Mouse (Mus musculus): ENCODE data around the gene Drosha. TPM values are rescaled to one million over a fixed set of nuclear protein-coding genes. Genes with fewer than 3 reads are reported as not detected.
A peak's percentile ranks its signal among the peaks of the same experiment; 100 is the strongest.
"Not testable (repeated sequence)": the region's sequence is repeated elsewhere in the genome, so short reads cannot be mapped to it uniquely, and the experiment has no call there.

Drosha gene
- 54.0 and 57.5 TPM in 2 replicates for polyA plus RNA-seq (2015; fragmentation: Nextera tagmentation; extraction: Ambion mirVana)

GRCm38 (mm10) chr15:12824197-12824952 is at the start of gene Drosha, which contains the start of gene 6030458C11Rik:
Gene Drosha (plus strand): TSS chr15:12824815.
Gene 6030458C11Rik (minus strand): TSS chr15:12824649.
- peak within 1 kb of the TSS; percentile 69 for H3K4me2 ChIP-seq
- peak within 1 kb of the TSS; percentile 81 for H3K9ac ChIP-seq
- peak within 1 kb of the TSS; percentile 80 for H3K27ac ChIP-seq
- peaks cover 21% of the 10 kb centered on the region for H3K36me3 ChIP-seq (replicated peaks)
- H3K27me3 ChIP-seq (replicated peaks): no peaks in the 10 kb centered on the region
- ATAC-seq (replicated peaks): peak; percentile 100
- under 1% methylated on average over 67 of the region's 67 CpGs for WGBS
- H3K4me3 ChIP-seq: peak within 1 kb of the TSS; percentile 85
- H3K4me1 ChIP-seq: peaks cover 23% of the 10 kb centered on the region
- no peaks in the 10 kb centered on the region for H3K9me3 ChIP-seq

GRCm38 (mm10) chr15:12781296-12781695 is 43.3 kb upstream of the Drosha start:
- H3K4me1 ChIP-seq: no peaks in the 10 kb centered on the region
- H3K36me3 ChIP-seq (replicated peaks): no peaks in the 10 kb centered on the region
- H3K27me3 ChIP-seq (replicated peaks): no peaks in the 10 kb centered on the region
- no peak for ATAC-seq (replicated peaks)
- H3K4me2 ChIP-seq: no peak overlapping the region
- 93% methylated on average over 6 of the region's 6 CpGs for WGBS
- no peaks in the 10 kb centered on the region for H3K9me3 ChIP-seq
- H3K9ac ChIP-seq: no peak overlapping the region
- no peak overlapping the region for H3K4me3 ChIP-seq
- no peak overlapping the region for H3K27ac ChIP-seq

DNA sequence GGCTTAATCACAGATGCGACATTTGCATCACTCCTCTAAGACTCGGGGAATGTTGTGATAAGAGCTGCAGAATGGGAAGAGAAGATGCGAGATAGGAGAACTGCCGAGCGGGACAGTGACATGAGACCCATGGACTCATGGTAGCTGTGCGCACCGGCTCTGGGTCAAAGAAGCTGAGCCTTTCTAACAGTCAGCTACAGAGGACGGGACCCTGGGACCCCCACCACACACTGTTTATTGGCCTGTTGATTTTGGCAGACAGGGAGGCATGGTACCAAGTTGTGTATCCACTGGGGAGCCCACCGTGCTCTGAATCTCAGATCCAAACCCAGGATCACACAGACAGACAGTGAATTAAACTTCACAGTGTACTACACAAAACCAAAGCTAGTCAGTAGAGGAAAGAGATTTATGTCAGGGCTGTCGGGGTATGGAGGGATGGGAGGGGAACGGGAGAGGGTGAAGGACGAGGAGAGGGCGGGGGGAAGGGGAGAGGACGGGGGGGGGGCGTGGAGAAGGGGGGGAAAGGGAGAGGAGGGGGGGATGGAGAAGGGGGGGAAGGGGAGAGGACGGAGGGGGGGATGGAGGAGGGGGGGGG is 42.8 kb upstream of the Drosha start:
- Histone ChIP-seq H3K4me3 (no peak overlapping the region), H3K27me3 (replicated peaks) (no peaks in the 10 kb centered on the region), H3K27ac (no peak overlapping the region), H3K9ac (no peak overlapping the region), H3K9me3 (no peaks in the 10 kb centered on the region), H3K4me2 (no peak overlapping the region), H3K4me1 (no peaks in the 10 kb centered on the region), H3K36me3 (replicated peaks) (no peaks in the 10 kb centered on the region)
- no peak for ATAC-seq (replicated peaks)
- 79% methylated on average over 15 of the region's 16 CpGs for WGBS

DNA sequence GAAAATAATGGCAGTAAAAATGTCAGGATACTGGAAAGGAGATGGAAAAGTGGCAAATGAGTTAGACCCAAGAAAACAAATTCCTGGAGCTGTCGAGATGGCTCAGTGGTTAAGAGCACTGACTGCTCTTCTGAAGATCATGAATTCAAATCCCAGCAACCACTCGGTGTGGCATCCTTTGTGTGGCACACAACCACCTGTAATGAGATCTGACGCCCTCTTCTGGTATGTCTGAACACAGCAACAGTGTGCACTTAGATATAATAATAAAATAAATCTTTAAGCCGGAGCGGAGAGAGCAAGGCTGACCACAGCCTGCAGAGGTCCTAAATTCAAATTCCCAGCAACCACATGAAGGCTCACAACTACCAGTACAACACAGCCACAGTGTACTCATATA is 36.1 kb upstream of the Drosha start:
- 72% methylated on average over 5 of the region's 5 CpGs for WGBS
- Histone ChIP-seq H3K9ac (no peak overlapping the region), H3K27me3 (replicated peaks) (no peaks in the 10 kb centered on the region), H3K27ac (no peak overlapping the region), H3K36me3 (replicated peaks) (no peaks in the 10 kb centered on the region), H3K9me3 (no peaks in the 10 kb centered on the region), H3K4me2 (no peak overlapping the region), H3K4me1 (peaks cover 3% of the 10 kb centered on the region; the same call in 1 of the 2 replicates), H3K4me3 (no peak overlapping the region)
- no peak for ATAC-seq (replicated peaks)

- no peak overlapping the region for H3K4me2 ChIP-seq
- H3K9me3 ChIP-seq: no peaks in the 10 kb centered on the region
- H3K4me1 ChIP-seq: peaks cover 3% of the 10 kb centered on the region; the same call in 1 of the 2 replicates
- no peak overlapping the region for H3K4me3 ChIP-seq
- no peak overlapping the region for H3K27ac ChIP-seq
- ATAC-seq (replicated peaks): peak; percentile 59; the same call in 1 of the 2 replicates
- H3K9ac ChIP-seq: no peak overlapping the region
- 28% methylated on average over 10 of the region's 10 CpGs for WGBS
- H3K36me3 ChIP-seq (replicated peaks): no peaks in the 10 kb centered on the region
- H3K27me3 ChIP-seq (replicated peaks): no peaks in the 10 kb centered on the region
Measured at GRCm38 (mm10) chr15:12789406-12789867, 35.2 kb upstream of the Drosha start.

DNA sequence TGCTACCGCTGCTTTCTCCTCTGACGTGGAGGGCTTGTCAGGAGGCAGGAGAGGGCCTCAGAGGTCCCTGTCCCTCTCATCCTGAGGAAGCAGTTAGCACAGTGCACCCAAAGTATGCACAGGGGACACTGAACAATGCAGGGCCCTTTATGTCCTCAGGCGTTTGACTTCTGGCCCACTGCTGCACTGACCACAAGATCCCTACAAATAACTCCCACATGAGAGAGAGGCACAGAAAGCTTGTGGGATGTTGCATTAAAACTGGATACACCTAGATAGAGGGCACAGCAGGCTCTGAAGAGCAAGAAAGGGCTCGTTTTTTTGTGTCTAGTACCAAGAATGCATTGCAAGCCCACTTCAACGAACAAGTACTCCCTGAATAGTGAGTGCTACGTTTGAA is 30.3 kb upstream of the Drosha start:
- 50% methylated on average over 6 of the region's 6 CpGs for WGBS
- Histone ChIP-seq H3K4me3 (no peak overlapping the region), H3K36me3 (replicated peaks) (no peaks in the 10 kb centered on the region), H3K27ac (no peak overlapping the region), H3K27me3 (replicated peaks) (no peaks in the 10 kb centered on the region), H3K4me2 (no peak overlapping the region), H3K9me3 (no peaks in the 10 kb centered on the region), H3K4me1 (peaks cover 3% of the 10 kb centered on the region; the same call in 1 of the 2 replicates), H3K9ac (no peak overlapping the region)
- ATAC-seq (replicated peaks): no peak

DNA sequence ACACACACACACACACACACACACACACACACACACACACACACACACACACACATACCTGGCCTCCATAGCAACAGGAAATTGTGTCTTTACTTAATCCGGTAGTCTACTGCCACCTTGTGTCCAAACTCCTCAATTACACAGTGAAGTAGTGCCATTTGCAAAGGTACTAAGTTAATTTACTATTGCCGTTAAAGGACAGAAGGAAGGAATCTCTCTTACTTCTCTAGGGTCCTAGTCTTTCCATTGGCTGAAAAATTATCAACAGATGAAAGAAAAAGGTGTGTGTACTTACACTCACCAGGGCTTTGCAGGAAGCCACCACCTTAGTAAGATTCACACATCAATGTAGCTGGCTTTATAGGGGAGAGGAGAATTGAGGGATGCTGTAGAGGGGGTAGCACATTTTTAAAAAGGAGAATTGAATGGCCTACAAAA is 29.1 kb upstream of the Drosha start:
- H3K9me3 ChIP-seq: no peaks in the 10 kb centered on the region
- peak; percentile 65 for ATAC-seq (replicated peaks)
- H3K4me1 ChIP-seq: no peaks in the 10 kb centered on the region
- 1% methylated on average over 2 of the region's 2 CpGs for WGBS
- H3K9ac ChIP-seq: no peak overlapping the region
- H3K4me3 ChIP-seq: no peak overlapping the region
- H3K4me2 ChIP-seq: no peak overlapping the region
- no peaks in the 10 kb centered on the region for H3K36me3 ChIP-seq (replicated peaks)
- H3K27me3 ChIP-seq (replicated peaks): no peaks in the 10 kb centered on the region
- no peak overlapping the region for H3K27ac ChIP-seq

- Histone ChIP-seq H3K27me3 (replicated peaks) (no peaks in the 10 kb centered on the region), H3K9me3 (no peaks in the 10 kb centered on the region), H3K9ac (no peak overlapping the region), H3K27ac (no peak overlapping the region), H3K4me2 (no peak overlapping the region), H3K36me3 (replicated peaks) (no peaks in the 10 kb centered on the region), H3K4me3 (no peak overlapping the region), H3K4me1 (no peaks in the 10 kb centered on the region)
- peak; percentile 19 for ATAC-seq (replicated peaks)
- 34% methylated on average over 13 of the region's 13 CpGs for WGBS
Measured at GRCm38 (mm10) chr15:12795909-12796470, 28.6 kb upstream of the Drosha start.

DNA sequence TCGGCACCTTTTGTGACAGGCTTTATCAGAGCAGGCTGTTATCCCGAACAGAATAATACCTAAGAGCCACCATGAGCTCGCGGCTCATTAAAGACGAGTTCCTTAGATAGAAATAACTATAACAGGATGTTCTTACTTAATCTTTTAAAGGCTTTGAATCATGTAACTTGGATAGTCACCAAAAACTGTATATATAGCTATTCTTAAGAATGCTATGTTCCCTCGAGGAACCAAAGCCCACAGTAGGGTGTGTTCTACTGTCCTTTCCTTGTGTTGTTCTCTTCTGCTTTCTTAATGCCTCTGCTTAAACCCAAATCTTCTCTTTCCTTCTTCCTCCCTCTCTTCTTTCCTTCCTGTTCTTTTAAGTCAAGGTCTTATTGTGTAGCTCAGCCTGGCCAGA is 26.6 kb upstream of the Drosha start:
- Histone ChIP-seq H3K4me1 (no peaks in the 10 kb centered on the region), H3K9ac (no peak overlapping the region), H3K27ac (no peak overlapping the region), H3K4me3 (no peak overlapping the region), H3K27me3 (replicated peaks) (no peaks in the 10 kb centered on the region), H3K36me3 (replicated peaks) (no peaks in the 10 kb centered on the region), H3K4me2 (no peak overlapping the region), H3K9me3 (no peaks in the 10 kb centered on the region)
- 89% methylated on average over 6 of the region's 6 CpGs for whole genome bisulfite sequencing
- no peak for ATAC-seq (replicated peaks)

GRCm38 (mm10) chr15:12800405-12801141 is 24.0 kb upstream of the Drosha start:
- Histone ChIP-seq H3K9me3 (no peaks in the 10 kb centered on the region), H3K9ac (no peak overlapping the region), H3K4me3 (no peak overlapping the region), H3K4me2 (no peak overlapping the region), H3K27me3 (replicated peaks) (no peaks in the 10 kb centered on the region), H3K4me1 (no peaks in the 10 kb centered on the region), H3K36me3 (replicated peaks) (no peaks in the 10 kb centered on the region), H3K27ac (no peak overlapping the region)
- ATAC-seq (replicated peaks): peak; percentile 73
- 54% methylated on average over 15 of the region's 15 CpGs for WGBS

GRCm38 (mm10) chr15:12801142-12801506 is 23.5 kb upstream of the Drosha start:
- not testable (repeated sequence) for H3K4me3 ChIP-seq; H3K36me3 ChIP-seq (replicated peaks); H3K9me3 ChIP-seq; H3K27ac ChIP-seq; H3K4me1 ChIP-seq; H3K4me2 ChIP-seq; ATAC-seq (replicated peaks); H3K27me3 ChIP-seq (replicated peaks); H3K9ac ChIP-seq
- 82% methylated on average over 2 of the region's 2 CpGs for WGBS

DNA sequence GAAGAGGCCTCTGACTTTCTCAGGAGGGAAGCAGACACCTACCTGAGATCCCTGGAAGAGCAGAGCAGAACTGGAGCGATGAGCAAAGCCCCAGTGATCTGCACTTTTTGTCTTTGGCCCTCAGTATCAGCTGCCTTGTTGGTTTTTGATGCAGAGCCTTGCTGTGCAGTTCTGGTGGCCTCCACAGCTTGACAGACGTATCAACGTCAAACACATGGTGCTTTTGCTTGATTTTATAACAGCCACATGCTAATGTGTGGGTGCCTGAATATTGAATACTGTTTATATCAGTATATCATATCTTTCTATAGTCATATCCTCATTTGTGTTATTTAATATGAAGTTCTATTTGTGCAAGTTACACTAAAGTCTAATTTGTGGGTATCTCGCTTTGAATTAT is 19.5 kb upstream of the Drosha start:
- Histone ChIP-seq H3K27ac (no peak overlapping the region), H3K4me2 (no peak overlapping the region), H3K4me3 (no peak overlapping the region), H3K9ac (no peak overlapping the region), H3K27me3 (replicated peaks) (no peaks in the 10 kb centered on the region), H3K4me1 (no peaks in the 10 kb centered on the region), H3K9me3 (no peaks in the 10 kb centered on the region), H3K36me3 (replicated peaks) (peaks cover 7% of the 10 kb centered on the region)
- WGBS: 84% methylated on average over 4 of the region's 4 CpGs
- no peak for ATAC-seq (replicated peaks)
